Mouse (Mus musculus) adrenal gland (tissue): ENCODE results near the gene Gpr152.

Source experiments
- intact Hi-C: fragments of 180-260 bp; cut with DNase I; formaldehyde crosslinking; loops from one replicate; pipeline ENCODE4 v1.15.1; 2025

Gene Gpr152

GRCm38 (mm10) chr19:4166678-4167476, 27.3 kb downstream of the Gpr152 start:
- intact Hi-C loops: no loop called here

- intact Hi-C loops: no loop called here
Observed at GRCm38 (mm10) chr19:4169378-4169784, 29.8 kb downstream of the Gpr152 start.

GRCm38 (mm10) chr19:4169810-4170209, 30.2 kb downstream of the Gpr152 start:
- intact Hi-C loops: no loop called here

- intact Hi-C loops: no loop called here
Observed at GRCm38 (mm10) chr19:4170723-4171392, 31.3 kb downstream of the Gpr152 start.

GRCm38 (mm10) chr19:4171393-4172290, 32.1 kb downstream of the Gpr152 start:
- intact Hi-C loops: no loop called here

- intact Hi-C loops: no loop called here
Observed at GRCm38 (mm10) chr19:4172925-4173324, 33.3 kb downstream of the Gpr152 start.

- intact Hi-C loops: no loop called here
Observed at GRCm38 (mm10) chr19:4175368-4175947, 35.9 kb downstream of the Gpr152 start, which contains the start of gene Carns1. Carns1 (minus strand) TSS chr19:4175479.

GRCm38 (mm10) chr19:4180411-4180810, 40.8 kb downstream of the Gpr152 start:
- intact Hi-C loops: no loop called here

- intact Hi-C loops: no loop called here
Observed at GRCm38 (mm10) chr19:4181892-4182291, 42.3 kb downstream of the Gpr152 start.

- intact Hi-C loops: no loop called here
Observed at GRCm38 (mm10) chr19:4183689-4184088, 44.1 kb downstream of the Gpr152 start.

- intact Hi-C loops: no loop called here
Observed at GRCm38 (mm10) chr19:4184976-4185975, 45.7 kb downstream of the Gpr152 start.

GRCm38 (mm10) chr19:4187303-4187702, 47.7 kb downstream of the Gpr152 start:
- intact Hi-C loops: no loop called here

GRCm38 (mm10) chr19:4189051-4189620, 49.5 kb downstream of the Gpr152 start:
- intact Hi-C loops: no loop called here

- intact Hi-C loops: no loop called here
Observed at GRCm38 (mm10) chr19:4190831-4191334, 51.3 kb downstream of the Gpr152 start, which contains the start of gene Tbc1d10c. Tbc1d10c (minus strand) TSS chr19:4191284.

GRCm38 (mm10) chr19:4191528-4192250, 52.1 kb downstream of the Gpr152 start, which contains the start of gene Ppp1ca:
Ppp1ca (plus strand) TSS chr19:4192065.
- intact Hi-C loops: no loop called here

- intact Hi-C loops: no loop called here
Observed at GRCm38 (mm10) chr19:4192251-4192985, 52.8 kb downstream of the Gpr152 start.

GRCm38 (mm10) chr19:4193129-4193528, 53.5 kb downstream of the Gpr152 start:
- intact Hi-C loops: no loop called here
